Mouse (Mus musculus) v-Abl transformed pro-B cells (cell line): ENCODE measurements around the gene Gm20696.

ENCODE experiments used
- in situ Hi-C, 2 experiments: fragments of 400-800 bp; cut with MboI; formaldehyde crosslinking; loops; one replicate each; pipeline ENCODE4 v1.15.1; 2025; ENCODE audit not compliant: unreplicated experiment in 2 of 2

Gm20696 gene

GRCm38 (mm10) chr6:99380146-99380545 is 286.5 kb downstream of the Gm20696 start:
- in situ Hi-C loops = loop anchor here (5.0 to 10.0 kb wide), 4 partner anchors 75 to 855 kb away; no protein-coding TSS in a partner anchor

GRCm38 (mm10) chr6:99378997-99379710 is 287.4 kb downstream of the Gm20696 start:
- in situ Hi-C loops = loop anchor here in 1 of 2 experiments (5.0 kb wide), 1 partner anchor 47 kb away; no protein-coding TSS in a partner anchor

- in situ Hi-C loops = loop anchor here in 1 of 2 experiments (5.0 kb wide), 1 partner anchor 45 kb away; no protein-coding TSS in a partner anchor
These were observed 288.9 kb downstream of the Gm20696 start for GRCm38 (mm10) chr6:99377716-99378115.

- in situ Hi-C loops = loop anchor here in 1 of 2 experiments (5.0 kb wide), 1 partner anchor 45 kb away; no protein-coding TSS in a partner anchor
These were observed 289.5 kb downstream of the Gm20696 start for GRCm38 (mm10) chr6:99377131-99377530.

- in situ Hi-C loops = loop anchor here in 1 of 2 experiments (5.0 kb wide), 1 partner anchor 44 kb away; no protein-coding TSS in a partner anchor
These were observed 289.9 kb downstream of the Gm20696 start for GRCm38 (mm10) chr6:99376721-99377120.

GRCm38 (mm10) chr6:99375865-99376264 is 290.7 kb downstream of the Gm20696 start:
- in situ Hi-C loops = loop anchor here in 1 of 2 experiments (5.0 kb wide), 1 partner anchor 44 kb away; no protein-coding TSS in a partner anchor

GRCm38 (mm10) chr6:99375376-99375775 is 291.2 kb downstream of the Gm20696 start:
- in situ Hi-C loops = loop anchor here in 1 of 2 experiments (5.0 kb wide), 1 partner anchor 43 kb away; no protein-coding TSS in a partner anchor

- in situ Hi-C loops = loop anchor here (5.0 kb wide), 3 partner anchors 37 to 72 kb away; no protein-coding TSS in a partner anchor
These were observed 291.9 kb downstream of the Gm20696 start for GRCm38 (mm10) chr6:99374448-99375271.

- in situ Hi-C loops = loop anchor here (5.0 kb wide), 2 partner anchors 35 to 70 kb away; no protein-coding TSS in a partner anchor
These were observed 294.2 kb downstream of the Gm20696 start for GRCm38 (mm10) chr6:99372427-99372826.

GRCm38 (mm10) chr6:99372016-99372415 is 294.6 kb downstream of the Gm20696 start:
- in situ Hi-C loops = loop anchor here (5.0 kb wide), 2 partner anchors 35 to 70 kb away; no protein-coding TSS in a partner anchor

GRCm38 (mm10) chr6:99369931-99370330 is 296.7 kb downstream of the Gm20696 start:
- in situ Hi-C loops = loop anchor here (5.0 kb wide), 2 partner anchors 33 to 68 kb away; no protein-coding TSS in a partner anchor

GRCm38 (mm10) chr6:99369156-99369555 is 297.4 kb downstream of the Gm20696 start:
- in situ Hi-C loops = no loop called here

- in situ Hi-C loops = no loop called here
These were observed 298.4 kb downstream of the Gm20696 start for GRCm38 (mm10) chr6:99368118-99368753.

- in situ Hi-C loops = no loop called here
These were observed 302.1 kb downstream of the Gm20696 start for GRCm38 (mm10) chr6:99364545-99364944.

GRCm38 (mm10) chr6:99360581-99360980 is 306.0 kb downstream of the Gm20696 start:
- in situ Hi-C loops = no loop called here

- in situ Hi-C loops = no loop called here
These were observed 306.7 kb downstream of the Gm20696 start for GRCm38 (mm10) chr6:99359765-99360499.

GRCm38 (mm10) chr6:99359036-99359698 is 307.4 kb downstream of the Gm20696 start:
- in situ Hi-C loops = no loop called here

GRCm38 (mm10) chr6:99357931-99358330 is 308.7 kb downstream of the Gm20696 start:
- in situ Hi-C loops = no loop called here

GRCm38 (mm10) chr6:99354338-99354737 is 312.3 kb downstream of the Gm20696 start:
- in situ Hi-C loops = no loop called here
